Mouse (Mus musculus) midbrain, embryonic 14.5 days (tissue): ENCODE results near the gene Frmd5. TPM values are rescaled to one million over a fixed set of nuclear protein-coding genes. Genes with fewer than 3 reads are reported as not detected.

Source experiments
- ATAC-seq: fragments of 200-750 bp; cut with Nextera tagmentation; 2 replicates; pipeline ENCODE4 v1.8.0; 2017; ENCODE audit warnings: moderate number of reproducible peaks, moderate library complexity; ENCODE audit not compliant: low FRiP score, low TSS enrichment
- DNase-seq: peaks from one replicate; pipeline ENCODE4 v3.0.0-alpha.2; 2015
- H3K27ac ChIP-seq: fragments of 300-500 bp; sonication (generic); replicated peaks from 2 replicates; pipeline ENCODE4 v1.5.1; 2014; ENCODE audit warnings: mild to moderate bottlenecking, low read depth, low read length, moderate library complexity
- H3K27me3 ChIP-seq: fragments of 300-500 bp; sonication (generic); 2 replicates; pipeline ENCODE4 v1.6.1; 2014; ENCODE audit warnings: low read length, control low read depth, mixed read lengths; ENCODE audit not compliant: control insufficient read depth, insufficient read depth
- H3K36me3 ChIP-seq: fragments of 300-500 bp; sonication (generic); 2 replicates; pipeline ENCODE4 v1.6.1; 2014; ENCODE audit warnings: low read length, control low read depth; ENCODE audit not compliant: control insufficient read depth, insufficient read depth
- H3K4me1 ChIP-seq: fragments of 300-500 bp; sonication (generic); 2 replicates; pipeline ENCODE4 v1.6.1; 2014; ENCODE audit warnings: mild to moderate bottlenecking, antibody characterized with exemption, low read length, control low read depth; ENCODE audit not compliant: control insufficient read depth, insufficient read depth
- H3K4me2 ChIP-seq: fragments of 300-500 bp; sonication (generic); 2 replicates; pipeline ENCODE4 v1.6.1; 2014; ENCODE audit warnings: mild to moderate bottlenecking, low read length, moderate library complexity
- H3K4me3 ChIP-seq: fragments of 300-500 bp; sonication (generic); replicated peaks from 2 replicates; pipeline ENCODE4 v1.5.1; 2014; ENCODE audit warnings: low read depth, low read length
- H3K9ac ChIP-seq: fragments of 300-500 bp; sonication (generic); replicated peaks from 2 replicates; pipeline ENCODE4 v1.6.1; 2014; ENCODE audit warnings: mild to moderate bottlenecking, low read length, moderate library complexity
- H3K9me3 ChIP-seq: fragments of 300-500 bp; sonication (generic); 2 replicates; pipeline ENCODE4 v1.6.1; 2016; ENCODE audit warnings: low read length, control low read depth, mixed read lengths; ENCODE audit not compliant: control insufficient read depth
- WGBS: fragments of 180-500 bp; shearing (Covaris S2); extraction: QIAGEN DNeasy Blood & Tissue Kit; methylation state at CpG from one replicate; pipeline ENCODE4 v1.1.7; 2014; 5-methylcytosine and 5-hydroxymethylcytosine counted together
- polyA plus RNA-seq: library from polyadenylated mRNA; unstranded; fragments of >200 nt; fragmentation: Nextera tagmentation; extraction: Ambion mirVana; gene quantifications from 2 replicates; pipeline ENCODE4 v1.2.1, GENCODE M21; 2014

Frmd5 gene
- polyA plus RNA-seq, 1 experiment from 2014 or later = 32.0 TPM

DNA sequence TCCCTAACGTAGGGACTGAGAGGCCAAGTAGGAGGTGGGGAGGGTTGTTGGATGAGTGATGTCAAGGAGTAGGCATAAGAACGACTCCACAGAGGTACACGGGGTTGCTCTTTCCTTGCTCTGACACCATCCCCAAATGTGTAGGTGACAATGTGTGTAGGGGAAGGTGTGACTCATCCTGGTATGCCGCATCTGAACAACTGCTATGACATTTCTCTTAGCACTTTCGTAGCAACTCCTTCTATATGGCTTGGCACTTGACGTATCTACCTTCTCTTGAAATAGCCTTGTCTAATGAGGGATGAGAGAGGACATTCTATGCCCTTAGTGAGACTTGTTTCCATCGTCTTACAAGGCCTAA lies 191.7 kb downstream of the Frmd5 start:
- peaks cover 20% of the 10 kb centered on the region for H3K4me1 ChIP-seq
- H3K4me2 ChIP-seq = no peak overlapping the region
- no peak overlapping the region for H3K9ac ChIP-seq
- no peak overlapping the region for H3K4me3 ChIP-seq
- no peaks in the 10 kb centered on the region for H3K27me3 ChIP-seq
- H3K9me3 ChIP-seq = no peaks in the 10 kb centered on the region
- H3K27ac ChIP-seq = no peak overlapping the region
- no peak for ATAC-seq
- WGBS = 91% methylated on average over 7 of the region's 7 CpGs
- DNase-seq = no peak
- no peaks in the 10 kb centered on the region for H3K36me3 ChIP-seq

DNA sequence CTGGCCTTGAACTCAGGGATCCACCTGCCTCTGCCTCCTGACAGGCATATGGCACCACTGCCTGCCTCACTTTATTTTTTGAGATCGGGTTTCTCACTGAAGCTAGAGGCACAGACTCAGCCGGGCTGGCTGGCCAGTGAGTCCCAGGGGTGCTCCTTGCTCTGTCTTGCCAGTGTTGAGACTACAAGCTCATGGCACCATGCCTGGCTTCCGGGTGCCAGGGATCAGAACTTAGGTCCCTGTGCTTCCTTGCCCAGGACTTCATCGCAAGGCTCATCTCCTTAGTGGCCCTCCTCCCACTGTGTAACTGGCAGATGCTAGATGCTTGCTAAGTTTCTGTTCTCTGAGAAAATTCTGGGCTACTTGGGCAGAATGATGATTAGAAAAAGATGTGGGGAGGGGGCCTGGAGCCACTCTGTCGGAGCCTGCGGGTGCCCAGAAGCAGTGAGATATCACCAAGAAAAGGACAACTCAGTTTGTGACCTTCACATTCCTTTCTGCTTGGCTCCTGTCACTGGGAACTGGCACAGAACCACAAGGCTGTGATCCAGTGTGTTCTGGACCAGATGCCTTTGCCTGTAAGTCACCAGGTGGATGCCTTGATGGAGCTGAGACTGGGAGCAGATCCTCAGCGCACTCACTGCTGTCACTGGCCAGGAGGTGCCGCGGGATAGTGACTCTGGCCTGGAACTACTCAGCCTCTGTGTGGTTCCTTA lies 192.2 kb downstream of the Frmd5 start:
- Histone ChIP-seq H3K9ac (no peak overlapping the region), H3K4me1 (peaks cover 26% of the 10 kb centered on the region), H3K36me3 (no peaks in the 10 kb centered on the region), H3K27ac (no peak overlapping the region), H3K27me3 (no peaks in the 10 kb centered on the region), H3K9me3 (no peaks in the 10 kb centered on the region), H3K4me2 (no peak overlapping the region), H3K4me3 (no peak overlapping the region)
- WGBS = 91% methylated on average over 9 of the region's 9 CpGs
- ATAC-seq = no peak
- no peak for DNase-seq

DNA sequence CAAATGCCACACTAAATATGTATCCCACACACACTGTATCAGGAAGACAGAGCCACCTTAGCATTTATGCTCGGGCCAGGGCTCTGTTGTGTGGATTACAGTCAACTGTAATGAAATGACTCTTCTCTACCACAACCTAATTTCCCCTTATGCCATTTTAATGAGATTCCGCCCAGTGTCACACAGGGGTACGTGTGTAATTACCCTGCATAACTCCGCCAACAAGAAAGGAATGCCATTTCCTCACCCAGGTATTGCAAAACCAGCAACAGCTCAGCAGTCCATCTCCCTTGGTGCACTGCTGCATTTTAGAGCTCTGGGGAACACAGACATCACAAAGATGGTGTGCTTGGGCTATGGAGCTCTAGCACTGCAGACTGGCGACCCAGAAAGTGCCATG lies 194.8 kb downstream of the Frmd5 start:
- no peaks in the 10 kb centered on the region for H3K9me3 ChIP-seq
- no peak overlapping the region for H3K9ac ChIP-seq
- ATAC-seq = no peak
- no peaks in the 10 kb centered on the region for H3K36me3 ChIP-seq
- 58% methylated on average over 5 of the region's 5 CpGs for WGBS
- peaks cover 27% of the 10 kb centered on the region for H3K4me1 ChIP-seq
- H3K4me3 ChIP-seq = no peak overlapping the region
- H3K4me2 ChIP-seq = no peak overlapping the region
- no peak for DNase-seq
- peak overlapping the region; percentile 58 for H3K27ac ChIP-seq
- no peaks in the 10 kb centered on the region for H3K27me3 ChIP-seq

DNA sequence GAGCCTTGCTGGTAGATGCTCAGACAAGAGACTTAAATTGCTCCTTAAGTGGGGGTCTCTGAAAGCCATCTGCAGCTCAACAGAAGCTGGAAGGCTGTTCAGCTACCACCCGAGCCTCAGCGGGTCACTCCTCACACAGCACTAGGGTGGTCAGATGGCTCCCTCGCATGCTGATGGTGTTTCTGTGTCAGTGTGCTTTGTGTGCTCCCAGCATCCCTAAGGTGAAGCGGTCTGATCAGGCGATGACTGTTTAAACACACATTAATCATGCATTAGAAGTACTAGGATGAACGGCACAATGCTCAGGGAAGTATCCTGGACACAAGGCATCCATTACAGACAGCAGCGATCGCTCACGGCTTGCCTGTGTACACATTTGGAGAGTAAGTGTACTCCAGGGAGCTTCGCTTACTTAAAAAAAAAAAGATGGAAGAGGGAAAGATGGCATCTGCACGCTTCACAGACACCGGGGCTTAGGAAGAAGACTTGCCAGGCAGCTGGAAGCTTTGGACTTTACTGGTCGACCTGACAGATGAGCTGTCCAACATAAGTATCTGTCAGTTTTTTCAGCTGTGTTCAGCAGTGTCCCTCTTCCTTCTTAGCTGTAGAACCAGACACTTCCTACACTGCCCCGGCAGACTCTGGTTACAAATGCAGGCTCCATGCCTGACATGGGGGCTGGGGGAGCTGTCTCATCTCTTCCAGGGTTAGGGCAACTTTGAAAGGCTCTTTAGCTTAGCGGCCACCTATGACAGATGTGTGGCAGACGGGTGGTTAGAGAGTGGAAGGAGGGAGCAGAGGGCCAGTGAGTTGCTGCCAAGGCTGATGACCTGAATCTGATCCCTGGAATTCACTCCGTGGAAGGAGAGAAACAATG lies 196.6 kb downstream of the Frmd5 start:
- DNase-seq (peak; percentile 45), ATAC-seq (no peak; the same call in 1 of the 2 replicates)
- H3K4me1 ChIP-seq = peaks cover 27% of the 10 kb centered on the region
- no peaks in the 10 kb centered on the region for H3K9me3 ChIP-seq
- no peak overlapping the region for H3K4me3 ChIP-seq
- no peak overlapping the region for H3K4me2 ChIP-seq
- H3K27ac ChIP-seq = 0 out of 2 replicates have a peak overlapping the region, but pooled peaks have one; percentile 14
- no peaks in the 10 kb centered on the region for H3K27me3 ChIP-seq
- H3K9ac ChIP-seq = no peak overlapping the region; the same call in 1 of the 2 replicates
- WGBS = 49% methylated on average over 17 of the region's 17 CpGs
- no peaks in the 10 kb centered on the region for H3K36me3 ChIP-seq

DNA sequence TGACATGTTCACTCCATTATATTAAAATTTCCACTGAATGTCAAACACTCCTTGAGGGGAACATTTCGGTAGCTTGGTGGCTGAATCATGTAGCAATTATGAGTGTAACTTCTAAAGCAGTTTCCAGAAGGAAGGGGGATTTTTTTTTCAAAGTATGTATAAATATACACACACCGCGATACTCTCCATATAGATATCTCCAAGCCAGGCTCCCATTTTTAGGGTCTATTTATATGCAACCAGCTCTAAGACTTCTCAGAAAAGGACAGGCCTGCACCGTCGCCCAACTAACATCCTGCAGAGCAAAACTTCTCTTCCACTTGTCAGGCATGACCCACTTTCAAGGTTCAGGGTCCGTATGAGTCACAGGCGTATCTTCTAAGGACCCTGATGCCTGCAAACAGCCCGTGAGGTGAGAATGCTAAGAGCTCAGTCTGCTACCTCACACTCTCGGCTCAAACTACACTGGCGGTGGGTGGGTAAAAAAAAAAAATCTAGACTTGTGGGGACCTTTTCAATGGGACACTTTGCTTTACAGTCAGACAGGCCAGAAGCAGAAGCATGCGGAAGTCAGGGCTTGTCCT lies 197.7 kb downstream of the Frmd5 start:
- no peaks in the 10 kb centered on the region for H3K36me3 ChIP-seq
- H3K9ac ChIP-seq = no peak overlapping the region
- no peak for ATAC-seq
- DNase-seq = no peak
- no peak overlapping the region for H3K4me3 ChIP-seq
- peaks cover 27% of the 10 kb centered on the region for H3K4me1 ChIP-seq
- H3K27me3 ChIP-seq = no peaks in the 10 kb centered on the region
- no peaks in the 10 kb centered on the region for H3K9me3 ChIP-seq
- no peak overlapping the region for H3K27ac ChIP-seq
- H3K4me2 ChIP-seq = no peak overlapping the region
- WGBS = 92% methylated on average over 11 of the region's 11 CpGs

DNA sequence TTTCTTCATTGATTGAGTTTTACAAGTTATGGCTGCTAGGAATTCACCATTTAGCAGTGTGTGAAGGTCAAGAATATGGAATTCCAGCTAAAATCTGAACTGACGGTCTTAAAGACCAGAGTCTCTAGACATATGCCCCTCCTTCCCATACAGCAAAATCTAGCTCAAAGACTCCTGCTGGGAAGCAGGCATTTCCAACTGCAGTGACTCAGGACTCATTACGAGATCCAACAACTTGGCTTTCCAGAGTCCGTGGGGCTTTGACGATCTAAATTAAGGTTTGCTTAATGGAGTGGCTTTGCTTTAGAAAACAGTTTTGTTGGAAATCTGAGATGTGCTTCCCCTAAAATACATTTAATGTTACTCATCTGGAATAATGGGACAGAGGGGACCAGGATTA lies 204.5 kb downstream of the Frmd5 start:
- DNase-seq = no peak

DNA sequence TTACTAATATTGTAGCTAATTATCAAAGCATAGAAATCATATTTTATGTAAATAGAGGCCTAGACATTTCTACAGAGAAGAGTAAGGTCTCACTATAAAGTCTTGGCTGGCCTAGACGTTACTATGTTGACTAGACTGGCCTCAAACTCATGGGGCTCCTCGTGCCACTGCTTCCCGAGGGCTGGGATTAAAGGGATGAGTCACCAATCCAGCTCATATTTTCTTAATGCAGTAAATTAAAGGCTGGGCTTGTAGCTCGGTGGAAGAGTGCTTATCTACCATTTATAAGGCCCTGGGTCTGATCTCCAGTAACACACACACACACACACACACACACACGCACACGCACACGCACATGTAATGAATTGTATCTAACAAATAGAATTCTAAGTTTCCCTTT lies 205.3 kb downstream of the Frmd5 start:
- WGBS = 75% methylated on average over 7 of the region's 7 CpGs
- Histone ChIP-seq H3K4me3 (no peak overlapping the region), H3K9ac (no peak overlapping the region), H3K27me3 (no peaks in the 10 kb centered on the region), H3K9me3 (no peaks in the 10 kb centered on the region), H3K4me2 (no peak overlapping the region), H3K36me3 (no peaks in the 10 kb centered on the region), H3K4me1 (peaks cover 3% of the 10 kb centered on the region; the same call in 1 of the 2 replicates), H3K27ac (no peak overlapping the region)
- ATAC-seq (no peak), DNase-seq (no peak)

More for the DNA sequence above, 204.5 kb downstream of the Frmd5 start:
- Histone ChIP-seq H3K9ac (no peak overlapping the region), H3K4me1 (peaks cover 3% of the 10 kb centered on the region; the same call in 1 of the 2 replicates), H3K9me3 (no peaks in the 10 kb centered on the region), H3K36me3 (no peaks in the 10 kb centered on the region), H3K27me3 (no peaks in the 10 kb centered on the region), H3K4me3 (no peak overlapping the region), H3K4me2 (no peak overlapping the region), H3K27ac (no peak overlapping the region)
- ATAC-seq = no peak
- WGBS = 54% methylated on average over 4 of the region's 4 CpGs

DNA sequence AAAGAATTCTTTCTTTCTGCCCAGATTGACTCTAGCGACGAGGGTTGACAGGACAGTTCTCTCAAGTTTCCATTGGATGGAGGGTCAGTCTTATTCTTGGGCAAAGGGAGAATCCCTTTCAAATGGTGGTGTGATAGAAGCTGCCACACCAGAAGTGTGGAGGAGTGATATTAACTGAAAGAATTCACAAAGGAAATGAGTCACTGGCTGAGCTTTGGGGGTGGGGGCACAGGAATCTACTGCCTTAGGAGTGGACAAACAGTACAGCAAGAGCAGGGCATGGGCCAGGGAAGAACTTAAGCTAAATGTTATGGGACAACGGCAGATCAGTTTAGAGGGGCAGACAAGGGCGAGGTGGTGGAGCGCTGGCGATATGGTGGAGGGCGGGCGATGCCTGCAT lies 206.2 kb downstream of the Frmd5 start:
- ATAC-seq = no peak
- Histone ChIP-seq H3K9ac (no peak overlapping the region), H3K36me3 (no peaks in the 10 kb centered on the region), H3K4me3 (no peak overlapping the region), H3K4me2 (no peak overlapping the region), H3K27ac (no peak overlapping the region), H3K9me3 (no peaks in the 10 kb centered on the region), H3K27me3 (no peaks in the 10 kb centered on the region), H3K4me1 (peaks cover 3% of the 10 kb centered on the region; the same call in 1 of the 2 replicates)
- 90% methylated on average over 8 of the region's 8 CpGs for WGBS
- no peak for DNase-seq
